Mouse (Mus musculus) lung, embryonic 14.5 days (tissue): Measurements from ENCODE around the gene Vta1. TPM values are rescaled to one million over a fixed set of nuclear protein-coding genes. Genes with fewer than 3 reads are reported as not detected.

Experiments
- ATAC-seq: fragments of 200-750 bp; cut with Nextera tagmentation; 2 replicates; pipeline ENCODE4 v1.8.0; 2017; ENCODE audit warnings: mild to moderate bottlenecking, moderate TSS enrichment, moderate library complexity; ENCODE audit not compliant: insufficient read depth
- DNase-seq: peaks from one replicate; pipeline ENCODE4 v3.0.0-alpha.2; 2015
- H3K27ac ChIP-seq: fragments of 300-500 bp; sonication (generic); 2 replicates; pipeline ENCODE4 v1.5.1; 2014; ENCODE audit warnings: low read depth, mild to moderate bottlenecking, moderate library complexity
- H3K27me3 ChIP-seq: fragments of 300-500 bp; sonication (generic); 2 replicates; pipeline ENCODE4 v1.6.1; 2014; ENCODE audit warnings: low read length, control low read depth; ENCODE audit not compliant: insufficient read depth
- H3K36me3 ChIP-seq: fragments of 300-500 bp; sonication (generic); 2 replicates; pipeline ENCODE4 v1.6.1; 2014; ENCODE audit warnings: control low read depth; ENCODE audit not compliant: insufficient read depth
- H3K4me1 ChIP-seq: fragments of 300-500 bp; sonication (generic); 2 replicates; pipeline ENCODE4 v1.6.1; 2014; ENCODE audit warnings: antibody characterized with exemption, control low read depth; ENCODE audit not compliant: insufficient read depth
- H3K4me2 ChIP-seq: fragments of 300-500 bp; sonication (generic); 2 replicates; pipeline ENCODE4 v1.6.1; 2014; ENCODE audit warnings: mild to moderate bottlenecking
- H3K4me3 ChIP-seq: fragments of 300-500 bp; sonication (generic); 2 replicates; pipeline ENCODE4 v1.5.1; 2014; ENCODE audit warnings: low read depth, low read length
- H3K9ac ChIP-seq: fragments of 300-500 bp; sonication (generic); 2 replicates; pipeline ENCODE4 v1.6.1; 2014
- H3K9me3 ChIP-seq: fragments of 300-500 bp; sonication (generic); 2 replicates; pipeline ENCODE4 v1.6.1; 2016; ENCODE audit warnings: low read depth, low read length, control low read depth
- CTCF ChIP-seq: IDR thresholded peaks from 2 replicates; pipeline ENCODE4 v1.5.1; 2016; ENCODE audit warnings: antibody characterized with exemption, low read depth
- WGBS: fragments of 180-500 bp; shearing (Covaris S2); extraction: QIAGEN DNeasy Blood & Tissue Kit; methylation state at CpG from one replicate; pipeline ENCODE4 v1.1.7; 2014; 5-methylcytosine and 5-hydroxymethylcytosine counted together
- polyA plus RNA-seq: library from polyadenylated mRNA; unstranded; fragments of >200 nt; fragmentation: Nextera tagmentation; extraction: Ambion mirVana; gene quantifications from 2 replicates; pipeline ENCODE4 v1.2.1, GENCODE M21; 2014

Gene Vta1
- 111 and 117 TPM in 2 replicates for polyA plus RNA-seq

DNA sequence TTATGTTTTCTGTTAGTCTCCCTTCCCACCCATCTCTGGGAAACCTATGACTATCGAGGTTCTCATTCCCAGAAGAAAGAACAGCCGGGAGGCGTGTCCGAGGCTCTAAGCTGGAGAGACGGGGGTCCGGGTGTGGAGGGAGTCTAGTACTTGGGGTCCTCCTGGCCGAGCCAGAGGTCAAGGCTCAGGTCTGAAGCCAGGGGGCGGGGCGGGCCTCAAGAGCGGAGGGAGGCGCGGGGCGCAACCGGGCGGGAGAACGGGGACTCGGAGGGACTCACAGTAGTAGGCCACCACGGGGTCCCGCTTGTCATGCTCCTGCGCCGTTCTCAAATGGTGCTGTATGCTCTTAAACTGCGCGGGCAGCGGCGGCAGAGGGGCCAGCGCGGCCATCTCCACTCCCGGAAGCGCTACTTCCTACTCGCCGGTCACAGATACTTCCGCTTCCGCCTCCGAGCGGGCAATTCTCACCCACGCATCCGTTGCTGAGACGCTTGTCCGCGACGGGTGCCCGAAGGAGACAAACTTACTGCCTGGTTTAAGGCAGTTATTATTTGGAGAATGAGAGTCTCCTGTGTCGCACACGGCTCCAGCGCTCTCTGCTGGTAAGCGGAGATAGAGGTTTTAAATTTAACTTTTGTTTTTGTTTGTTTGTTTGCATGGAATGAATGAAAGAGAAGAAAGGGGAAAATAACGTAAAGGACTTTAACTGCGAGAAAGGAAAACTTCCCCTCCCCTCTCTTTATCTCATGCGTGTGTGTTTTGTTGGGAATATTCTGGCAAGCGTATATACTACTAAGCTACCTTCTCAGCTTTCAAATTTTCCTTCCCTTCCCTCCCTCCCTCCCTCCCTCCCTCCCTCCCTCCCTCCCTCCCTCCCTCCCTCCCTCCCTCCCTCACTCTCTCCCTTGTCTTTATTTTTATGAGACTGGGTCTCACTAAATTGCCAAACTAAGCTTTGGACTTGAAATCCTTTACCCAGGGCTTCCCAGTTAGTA lies at the start of gene Vta1, which contains the start of gene Nmbr:
Gene Vta1, minus strand, starts transcription at position 489 of the 995 bp plus-strand sequence.
Gene Nmbr, plus strand, starts transcription at position 520 of the 995 bp plus-strand sequence.
- Histone ChIP-seq H3K4me1 (peaks cover 5% of the 10 kb centered on the region), H3K27me3 (no peaks in the 10 kb centered on the region), H3K4me3 (peak within 1 kb of the TSS; percentile 94), H3K9ac (peak within 1 kb of the TSS; percentile 79), H3K9me3 (no peaks in the 10 kb centered on the region), H3K36me3 (no peaks in the 10 kb centered on the region), H3K4me2 (peak within 1 kb of the TSS; percentile 69), H3K27ac (peak within 1 kb of the TSS; percentile 79)
- ATAC-seq (peak; percentile 97), DNase-seq (peak; percentile 99)
- WGBS = under 1% methylated on average over 50 of the region's 50 CpGs
- TF ChIP-seq CTCF = peak; percentile 87

DNA sequence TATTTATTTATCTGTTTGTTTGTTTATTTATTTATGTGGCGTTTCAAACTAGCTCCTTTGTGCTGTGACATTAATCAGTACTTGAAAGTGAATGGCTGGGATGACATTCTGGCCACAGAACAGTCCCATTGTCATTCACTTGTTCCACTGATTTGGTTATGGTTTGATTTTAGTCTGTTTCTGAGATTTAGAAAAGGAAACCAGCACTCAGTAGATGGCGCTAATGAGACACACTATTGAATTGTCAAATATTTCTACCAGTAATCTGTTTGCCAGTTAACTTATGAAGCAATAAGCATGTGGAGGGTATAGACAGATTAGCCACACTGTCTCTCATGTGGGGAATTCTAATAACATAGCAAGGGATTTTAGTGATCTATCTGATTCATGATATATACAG lies 28.9 kb upstream of the Vta1 start:
- Histone ChIP-seq H3K36me3 (no peaks in the 10 kb centered on the region), H3K4me2 (no peak overlapping the region), H3K4me3 (no peak overlapping the region), H3K27ac (no peak overlapping the region), H3K27me3 (no peaks in the 10 kb centered on the region), H3K9me3 (no peaks in the 10 kb centered on the region), H3K9ac (no peak overlapping the region), H3K4me1 (no peaks in the 10 kb centered on the region)
- ATAC-seq (no peak; the same call in 1 of the 2 replicates), DNase-seq (peak; percentile 91)
- TF ChIP-seq CTCF = peak; percentile 66
- WGBS = 5% methylated on average over 2 of the region's 2 CpGs

DNA sequence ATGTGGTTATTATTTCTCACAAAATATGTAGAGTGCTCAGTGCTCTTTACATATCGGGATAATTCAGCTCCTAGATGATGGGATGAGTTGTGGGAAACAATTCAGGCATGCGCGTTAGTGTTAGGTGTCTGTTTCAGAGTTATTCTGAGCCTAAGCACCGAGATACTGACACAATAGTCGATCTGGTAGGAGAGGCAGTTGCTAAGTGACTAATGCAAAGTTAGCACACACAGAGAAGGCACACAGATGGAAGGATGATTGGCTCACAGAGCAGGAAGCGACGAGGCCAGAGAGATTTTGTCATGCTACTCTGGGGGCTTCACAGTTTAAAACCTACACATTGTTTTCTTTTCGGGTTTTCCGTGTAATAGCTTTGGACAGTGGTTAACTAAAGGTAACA lies 20.3 kb upstream of the Vta1 start:
- Histone ChIP-seq H3K4me2 (no peak overlapping the region), H3K4me1 (no peaks in the 10 kb centered on the region)
- WGBS = 68% methylated on average over 9 of the region's 9 CpGs

DNA sequence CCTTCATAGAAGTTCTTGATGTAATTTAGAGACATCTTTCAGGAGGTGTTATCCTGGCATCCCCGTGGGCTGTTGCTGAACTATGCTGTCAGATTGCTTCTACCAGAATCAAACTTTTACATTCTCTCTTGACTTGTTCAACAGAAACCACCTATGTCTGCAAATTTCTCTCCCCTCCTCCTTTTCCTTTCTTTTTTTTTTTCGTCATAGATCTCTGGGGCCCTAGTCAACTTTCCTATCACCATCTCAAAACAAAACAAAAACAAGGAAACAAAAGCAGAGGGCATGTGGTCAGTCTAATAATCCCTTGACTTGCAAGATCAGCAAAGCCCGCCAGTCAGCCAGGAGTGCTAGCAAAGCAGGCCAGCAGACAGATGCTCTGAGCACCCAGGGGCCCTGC lies 12.8 kb upstream of the Vta1 start, which contains the start of gene Gje1:
Gene Gje1, minus strand, starts transcription at position 101 of the 400 bp plus-strand sequence.
- ATAC-seq (no peak), DNase-seq (no peak)
- WGBS = 56% methylated on average over 3 of the region's 3 CpGs
- Histone ChIP-seq H3K4me1 (no peaks in the 10 kb centered on the region), H3K9me3 (no peaks in the 10 kb centered on the region), H3K4me2 (no peak within 1 kb of the TSS), H3K27me3 (no peaks in the 10 kb centered on the region), H3K4me3 (no peak within 1 kb of the TSS), H3K36me3 (no peaks in the 10 kb centered on the region), H3K27ac (no peak within 1 kb of the TSS), H3K9ac (no peak within 1 kb of the TSS)
- no peak for TF ChIP-seq CTCF

More for the DNA sequence above, 20.3 kb upstream of the Vta1 start:
- no peak for TF ChIP-seq CTCF
- Histone ChIP-seq H3K9me3 (no peaks in the 10 kb centered on the region), H3K27me3 (no peaks in the 10 kb centered on the region), H3K9ac (no peak overlapping the region), H3K36me3 (no peaks in the 10 kb centered on the region), H3K27ac (no peak overlapping the region), H3K4me3 (no peak overlapping the region)
- ATAC-seq (no peak), DNase-seq (no peak)

DNA sequence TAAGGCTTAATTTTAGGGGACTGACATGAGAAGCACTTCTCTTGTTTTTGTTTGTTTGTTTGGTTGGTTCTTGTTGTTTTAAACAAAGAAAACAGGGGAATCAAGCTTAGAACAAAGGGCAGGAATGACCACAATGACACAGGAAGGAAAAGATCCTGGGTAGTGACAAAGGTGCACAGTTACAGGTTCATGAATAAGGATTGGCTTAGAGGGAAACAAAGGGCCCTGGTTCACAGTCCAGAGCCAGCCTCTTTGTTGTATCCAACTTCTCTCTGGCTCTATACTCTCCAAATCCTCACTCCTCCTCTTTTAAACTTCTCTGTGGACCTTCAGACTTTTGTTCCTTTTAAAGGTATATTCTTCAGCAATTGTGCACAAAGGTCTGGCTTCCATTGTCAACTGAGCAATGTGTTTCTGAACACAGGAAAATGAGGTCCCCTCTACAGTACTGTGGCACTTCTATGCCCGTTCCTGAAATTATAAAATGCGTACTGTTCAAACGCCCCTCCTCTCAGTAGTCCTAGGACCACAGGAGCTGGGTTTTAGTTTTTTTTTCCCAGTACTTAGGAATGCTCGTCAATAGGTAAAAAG lies 1.4 kb downstream of the Vta1 start:
- H3K9me3 ChIP-seq = no peaks in the 10 kb centered on the region
- peak overlapping the region; percentile 69 for H3K4me2 ChIP-seq
- H3K27me3 ChIP-seq = no peaks in the 10 kb centered on the region
- 65% methylated on average over 4 of the region's 4 CpGs for WGBS
- peak overlapping the region; percentile 79 for H3K9ac ChIP-seq
- peak overlapping the region; percentile 94 for H3K4me3 ChIP-seq
- no peak for TF ChIP-seq CTCF
- no peak overlapping the region for H3K27ac ChIP-seq
- ATAC-seq = no peak
- no peak for DNase-seq
- H3K36me3 ChIP-seq = no peaks in the 10 kb centered on the region
- H3K4me1 ChIP-seq = peaks cover 5% of the 10 kb centered on the region

DNA sequence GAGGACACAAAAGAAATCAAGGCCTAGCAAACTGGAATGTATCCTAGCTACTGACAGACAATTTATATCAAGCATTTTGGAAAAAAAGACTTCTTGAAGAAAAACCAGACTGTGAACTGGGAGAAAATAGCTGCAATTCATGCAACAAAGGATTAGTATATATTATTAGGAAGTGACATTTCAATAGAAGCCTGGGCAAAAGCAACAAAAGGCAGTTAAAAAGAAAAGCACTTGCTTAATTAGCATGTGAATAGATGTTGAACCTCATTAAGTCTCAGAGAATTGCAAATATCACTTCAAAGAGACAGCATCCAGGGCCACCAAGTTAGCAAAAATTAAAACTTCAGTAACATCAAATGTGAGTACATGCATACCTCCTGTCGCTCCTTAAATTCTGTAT lies 2.1 kb downstream of the Vta1 start:
- 83% methylated on average over 1 of the region's 1 CpGs for WGBS
- H3K36me3 ChIP-seq = no peaks in the 10 kb centered on the region
- no peaks in the 10 kb centered on the region for H3K9me3 ChIP-seq
- TF ChIP-seq CTCF = no peak
- no peak for ATAC-seq
- no peak overlapping the region for H3K27ac ChIP-seq
- H3K9ac ChIP-seq = no peak overlapping the region
- no peak for DNase-seq
- no peaks in the 10 kb centered on the region for H3K27me3 ChIP-seq
- peaks cover 5% of the 10 kb centered on the region for H3K4me1 ChIP-seq
- peak overlapping the region; percentile 69; the same call in 1 of the 2 replicates for H3K4me2 ChIP-seq
- H3K4me3 ChIP-seq = no peak overlapping the region

DNA sequence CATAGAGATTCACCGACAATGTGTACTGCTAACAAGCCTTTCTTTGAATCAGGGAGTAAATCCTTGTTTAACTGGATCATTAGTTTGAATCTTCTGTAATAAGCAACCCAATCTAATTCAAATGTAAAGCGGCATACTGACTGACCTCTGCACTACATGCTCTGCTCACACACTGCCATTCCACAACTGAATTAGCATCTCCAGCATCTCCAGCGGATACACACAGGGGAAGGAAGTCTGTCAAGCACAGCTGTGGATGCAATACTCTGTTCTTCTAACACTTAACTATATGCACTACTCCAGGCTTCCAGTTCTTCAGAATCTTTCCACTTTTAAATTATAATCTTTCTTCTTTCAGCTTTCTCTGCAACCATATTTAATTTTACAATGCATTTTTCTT lies 15.0 kb downstream of the Vta1 start:
- Histone ChIP-seq H3K36me3 (peaks cover 9% of the 10 kb centered on the region; the same call in 1 of the 2 replicates), H3K9me3 (peaks cover 3% of the 10 kb centered on the region; the same call in 1 of the 2 replicates), H3K4me3 (no peak overlapping the region), H3K27me3 (no peaks in the 10 kb centered on the region), H3K4me2 (no peak overlapping the region), H3K9ac (no peak overlapping the region), H3K4me1 (no peaks in the 10 kb centered on the region), H3K27ac (no peak overlapping the region)
- 86% methylated on average over 3 of the region's 3 CpGs for WGBS
- ATAC-seq = no peak
- no peak for DNase-seq
- no peak for TF ChIP-seq CTCF
